Mouse (Mus musculus) cortical plate, adult 2 months (tissue): ENCODE data around the gene Tnp2. TPM values are rescaled to one million over a fixed set of nuclear protein-coding genes. Genes with fewer than 3 reads are reported as not detected.

Experiments
- H3K27ac ChIP-seq: fragments of 200-500 bp; 2 replicates; pipeline ENCODE4 v1.5.1; 2012; ENCODE audit warnings: low read length, control low read depth, inconsistent platforms; ENCODE audit not compliant: insufficient read depth
- H3K4me1 ChIP-seq: fragments of 200-500 bp; 2 replicates; pipeline ENCODE4 v1.6.1; 2011; ENCODE audit warnings: low read length; ENCODE audit not compliant: control insufficient read depth, insufficient read depth
- H3K4me3 ChIP-seq: fragments of 200-500 bp; 2 replicates; pipeline ENCODE4 v1.5.1; 2011; ENCODE audit warnings: mild to moderate bottlenecking, low read length, control low read depth; ENCODE audit not compliant: insufficient read depth
- CTCF ChIP-seq: fragments of 200-500 bp; IDR thresholded peaks from 2 replicates; pipeline ENCODE4 v1.5.1; 2011; ENCODE audit warnings: mild to moderate bottlenecking, control low read depth, low read length; ENCODE audit not compliant: insufficient read depth; ENCODE audit errors: extremely low read depth
- POLR2A ChIP-seq: fragments of 200-500 bp; IDR thresholded peaks from 2 replicates; pipeline ENCODE4 v1.6.1; 2011; ENCODE audit warnings: mild to moderate bottlenecking, low read length, control low read depth; ENCODE audit not compliant: insufficient read depth; ENCODE audit errors: extremely low read depth
- polyA plus RNA-seq: library from polyadenylated mRNA; depleted of rRNA; stranded (reverse); fragments of >200 nt; gene quantifications from 2 replicates; pipeline ENCODE4 v1.2.3, GENCODE M21; 2012; rRNA removed

The Tnp2 gene
- polyA plus RNA-seq, result not detected in 2 replicates

DNA sequence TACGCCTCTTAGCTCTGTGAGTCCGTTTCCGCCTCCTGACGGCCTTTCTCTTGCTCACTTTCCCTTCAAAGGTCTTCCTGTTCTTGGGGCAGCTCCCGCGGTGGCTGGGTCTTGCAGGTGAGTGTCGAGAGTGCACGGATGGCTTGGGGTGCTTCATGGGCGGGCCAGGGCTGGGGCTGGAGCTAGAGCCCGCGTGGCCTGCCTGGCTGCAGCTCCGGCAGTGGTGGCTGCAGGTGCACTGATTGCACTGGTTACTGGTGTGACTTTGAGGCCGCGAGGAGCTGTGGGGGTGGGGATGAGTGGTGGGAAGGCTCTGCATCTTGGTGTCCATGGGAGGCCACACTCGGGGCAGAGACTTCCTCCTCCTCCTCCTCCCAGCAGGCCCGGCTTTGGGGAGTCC is at the start of gene Tnp2:
Gene Tnp2 (minus strand): TSS at position 390 of the 400 bp plus-strand sequence.
- H3K27ac ChIP-seq, result no peak within 1 kb of the TSS
- no peak within 1 kb of the TSS for H3K4me3 ChIP-seq
- TF ChIP-seq POLR2A (no peak), CTCF (no peak)
- no peaks in the 10 kb centered on the region for H3K4me1 ChIP-seq

DNA sequence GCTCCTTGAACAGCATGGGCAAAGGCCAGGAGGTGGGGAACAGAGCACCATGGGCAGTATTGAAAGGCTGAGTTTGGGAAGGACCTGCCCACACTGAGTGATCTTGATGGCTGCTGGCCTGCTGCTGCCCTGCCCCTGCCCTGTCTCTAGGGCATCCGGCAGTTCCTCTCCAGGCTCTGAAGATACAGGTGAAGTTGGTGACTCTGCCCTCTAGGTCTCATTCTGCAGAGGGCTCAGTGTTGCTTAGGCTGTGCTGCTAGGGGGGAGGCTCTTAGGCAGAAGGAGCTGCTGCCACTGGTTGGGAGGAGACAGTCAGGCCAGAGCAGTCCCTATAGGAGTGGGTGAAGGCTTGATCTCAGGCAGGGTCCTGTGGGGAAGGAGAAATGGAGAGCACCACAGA is 49.4 kb upstream of the Tnp2 start:
- no peak overlapping the region for H3K4me3 ChIP-seq
- TF ChIP-seq POLR2A (no peak), CTCF (no peak)
- no peak overlapping the region for H3K27ac ChIP-seq
- no peaks in the 10 kb centered on the region for H3K4me1 ChIP-seq

DNA sequence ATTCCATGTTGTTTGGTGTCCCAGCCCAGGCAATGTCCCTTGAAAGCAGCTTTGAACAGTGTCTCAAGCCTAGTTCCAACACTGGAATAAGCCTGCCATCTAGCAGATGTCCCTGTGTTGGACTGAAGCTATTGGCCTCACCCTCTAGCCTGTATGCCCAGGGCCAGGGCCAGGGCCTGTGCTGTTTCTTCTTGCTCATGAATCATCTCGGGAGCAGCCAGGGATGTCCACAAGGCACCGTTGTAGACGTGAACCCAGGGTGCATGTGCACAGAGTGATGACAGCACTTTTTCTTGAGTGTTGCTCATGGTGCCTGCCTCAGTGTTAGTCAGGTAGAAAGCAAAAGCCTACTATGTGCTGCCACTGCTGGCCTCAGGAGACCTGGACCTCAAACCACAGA is 48.8 kb upstream of the Tnp2 start:
- Histone ChIP-seq H3K27ac (no peak overlapping the region), H3K4me1 (no peaks in the 10 kb centered on the region), H3K4me3 (no peak overlapping the region)
- TF ChIP-seq POLR2A (no peak), CTCF (no peak)

DNA sequence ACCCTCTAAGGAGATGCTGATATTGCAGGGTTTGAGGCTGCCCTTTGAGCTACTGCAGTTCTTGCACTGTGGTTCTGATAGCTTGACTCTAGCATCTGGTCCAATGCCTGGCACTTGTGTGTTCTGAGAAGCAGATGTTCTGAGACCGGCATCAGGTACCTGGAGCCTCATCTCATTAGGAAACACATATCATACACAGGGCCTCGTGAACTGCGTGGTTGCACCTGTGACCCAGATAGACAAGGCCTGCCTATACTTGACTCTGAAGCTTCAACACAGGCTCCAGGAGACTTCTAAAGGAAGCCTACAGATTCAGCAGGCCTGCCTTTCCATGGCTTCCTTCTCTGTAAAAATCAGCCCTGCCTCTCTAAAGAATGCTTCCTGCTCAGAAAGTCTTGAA is 47.9 kb upstream of the Tnp2 start:
- Histone ChIP-seq H3K4me3 (no peak overlapping the region), H3K4me1 (no peaks in the 10 kb centered on the region), H3K27ac (no peak overlapping the region)
- TF ChIP-seq CTCF (no peak), POLR2A (no peak)

DNA sequence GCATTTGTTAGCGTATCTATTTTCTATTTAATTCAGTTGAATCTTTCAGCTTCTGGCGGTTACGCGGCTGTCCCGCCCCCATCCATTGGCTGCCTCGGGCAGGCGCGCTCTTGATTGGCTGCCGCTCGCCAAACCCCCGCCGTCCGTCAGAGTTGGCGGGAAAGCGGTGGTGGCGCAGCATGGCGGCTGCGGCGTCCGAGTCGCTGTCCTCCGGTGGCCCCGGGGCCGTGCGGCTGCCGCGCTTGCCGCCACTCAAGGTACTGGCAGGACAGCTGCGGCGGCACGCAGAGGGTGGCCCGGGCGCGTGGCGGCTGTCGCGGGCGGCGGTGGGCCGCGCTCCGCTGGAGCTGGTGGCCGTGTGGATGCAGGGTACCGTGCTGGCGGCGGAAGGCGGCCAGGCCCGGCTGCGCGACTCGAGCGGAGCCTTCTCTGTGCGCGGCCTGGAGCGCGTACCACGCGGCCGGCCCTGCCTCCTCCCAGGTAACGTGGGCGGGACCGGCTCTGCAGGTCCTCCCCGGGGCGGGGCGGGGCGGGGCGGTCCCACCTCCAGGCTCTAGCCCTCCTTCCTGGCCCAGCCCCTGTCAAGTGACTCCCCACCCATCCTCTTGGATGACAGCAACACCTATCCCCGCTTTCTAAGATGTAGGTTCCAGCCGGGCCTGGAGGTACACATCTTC is 46.6 kb upstream of the Tnp2 start, which contains the start of gene Rmi2:
Gene Rmi2 (plus strand): TSS at position 149 of the 677 bp plus-strand sequence.
- Histone ChIP-seq H3K4me1 (no peaks in the 10 kb centered on the region), H3K27ac (no peak within 1 kb of the TSS), H3K4me3 (peak within 1 kb of the TSS; percentile 32)
- TF ChIP-seq CTCF, result no peak
- TF ChIP-seq POLR2A, result no peak

DNA sequence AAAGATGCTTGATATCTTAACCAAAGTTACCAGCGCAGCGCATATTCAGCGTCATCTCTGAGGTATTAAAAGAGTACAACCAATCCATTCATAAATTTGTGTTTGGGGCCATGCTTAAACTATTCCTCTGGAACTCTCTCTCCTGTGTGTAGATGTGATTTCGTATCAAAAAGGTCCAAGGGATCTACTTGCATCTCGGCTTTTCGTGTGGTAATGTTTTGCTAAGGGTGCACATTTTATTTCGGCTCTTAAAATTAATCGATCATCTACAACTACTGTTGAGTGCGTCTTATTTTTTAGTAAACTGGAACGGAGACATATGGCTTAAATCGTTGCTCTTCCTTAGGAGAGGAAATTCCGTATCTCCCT is 46.1 kb upstream of the Tnp2 start:
- TF ChIP-seq POLR2A, result no peak
- no peak for TF ChIP-seq CTCF
- peak overlapping the region; percentile 32 for H3K4me3 ChIP-seq
- H3K27ac ChIP-seq, result no peak overlapping the region
- no peaks in the 10 kb centered on the region for H3K4me1 ChIP-seq

DNA sequence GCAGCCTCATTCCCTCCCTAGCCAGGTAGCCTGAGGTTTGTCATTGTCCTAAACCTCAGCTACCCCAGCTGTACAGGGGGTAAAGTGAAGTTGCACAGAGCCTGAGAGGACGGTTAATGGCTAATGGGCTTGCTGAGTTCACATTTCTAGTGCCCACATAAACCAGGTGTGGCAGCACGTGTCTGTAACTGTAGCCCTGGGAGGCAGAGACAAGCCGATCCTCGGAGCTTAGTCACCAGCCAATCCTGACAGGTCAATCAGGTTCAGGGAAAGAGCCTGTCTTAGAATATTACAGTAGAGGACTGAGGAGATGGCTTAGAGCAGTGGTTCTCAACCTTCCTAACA is 40.0 kb upstream of the Tnp2 start:
- H3K27ac ChIP-seq, result no peak overlapping the region
- H3K4me1 ChIP-seq, result no peaks in the 10 kb centered on the region
- no peak for TF ChIP-seq POLR2A
- H3K4me3 ChIP-seq, result no peak overlapping the region

DNA sequence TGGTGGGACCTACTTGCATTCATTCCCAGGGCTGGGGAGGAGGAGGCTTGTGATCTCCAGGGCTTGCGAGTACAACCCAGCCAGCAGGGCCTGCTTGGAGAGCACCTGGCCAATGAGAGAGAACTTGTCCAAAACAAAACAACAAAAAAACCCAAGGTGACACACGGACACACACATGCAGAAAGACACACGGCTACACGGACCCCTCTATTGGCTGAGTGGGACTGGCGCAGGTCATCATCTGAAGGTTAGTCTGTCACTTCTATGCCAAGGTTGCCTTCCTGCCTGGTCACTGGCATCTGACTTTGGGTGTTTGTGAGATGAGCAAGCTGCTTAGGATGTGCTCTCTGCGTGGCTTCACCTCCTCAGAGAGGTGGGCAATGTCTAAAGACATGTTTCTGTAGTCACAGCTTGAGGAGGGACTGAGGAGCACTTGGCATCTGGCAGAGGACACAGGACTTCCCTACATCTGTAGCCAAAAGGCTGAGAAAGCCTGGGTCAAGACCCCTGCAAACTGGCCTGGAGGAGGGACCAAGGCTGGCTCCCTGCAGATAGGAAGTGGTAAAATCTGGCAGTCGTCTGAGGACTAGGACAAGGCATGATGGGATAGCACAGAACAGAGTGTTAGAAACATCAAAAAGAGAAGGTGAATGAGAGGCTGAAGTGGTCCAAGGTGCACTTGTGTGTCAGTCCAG is 39.5 kb upstream of the Tnp2 start:
- TF ChIP-seq POLR2A, result no peak
- TF ChIP-seq CTCF, result no peak
- Histone ChIP-seq H3K4me1 (no peaks in the 10 kb centered on the region), H3K4me3 (no peak overlapping the region), H3K27ac (no peak overlapping the region)

DNA sequence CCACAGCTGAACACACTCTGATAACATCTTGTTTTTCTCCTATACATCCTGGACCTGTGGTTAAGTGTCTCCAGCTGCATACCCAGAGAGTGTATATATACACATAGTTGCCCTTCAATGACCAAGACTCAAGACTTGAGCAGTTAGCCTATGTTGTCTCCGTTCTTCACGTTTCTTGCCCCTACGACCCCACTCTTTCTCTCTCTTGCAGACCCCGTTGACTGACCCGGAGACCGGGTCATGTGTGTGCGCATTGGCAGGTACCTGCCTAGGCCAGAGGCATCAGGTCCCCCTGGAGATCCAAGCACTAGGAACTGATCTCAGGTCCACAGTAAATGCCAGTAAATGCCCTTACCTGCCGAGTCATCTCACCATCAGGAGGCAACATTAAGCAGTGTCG is 38.8 kb upstream of the Tnp2 start:
- no peak overlapping the region for H3K27ac ChIP-seq
- H3K4me1 ChIP-seq, result no peaks in the 10 kb centered on the region
- TF ChIP-seq POLR2A, result no peak
- TF ChIP-seq CTCF, result no peak
- H3K4me3 ChIP-seq, result no peak overlapping the region

DNA sequence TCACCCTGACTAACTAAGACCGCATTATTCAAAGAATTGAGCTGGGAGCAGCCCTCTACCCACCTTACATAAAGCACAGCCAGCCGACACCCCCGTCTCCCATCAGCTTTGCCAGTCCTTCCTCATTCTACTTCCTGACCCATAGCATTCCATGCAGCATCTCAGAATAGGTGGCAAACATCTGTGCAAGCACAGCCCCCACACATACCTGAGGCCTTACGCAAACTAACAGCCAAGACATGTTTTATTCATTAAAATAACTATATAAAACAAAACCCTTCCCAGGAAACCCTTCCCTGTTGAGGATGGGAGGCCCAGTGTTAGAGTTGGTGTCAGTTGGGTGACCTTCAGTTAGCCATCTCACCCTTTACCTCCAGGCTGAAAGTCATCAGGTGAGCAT is 37.4 kb upstream of the Tnp2 start:
- no peak for TF ChIP-seq POLR2A
- no peak for TF ChIP-seq CTCF
- Histone ChIP-seq H3K4me3 (no peak overlapping the region), H3K4me1 (no peaks in the 10 kb centered on the region), H3K27ac (no peak overlapping the region)

DNA sequence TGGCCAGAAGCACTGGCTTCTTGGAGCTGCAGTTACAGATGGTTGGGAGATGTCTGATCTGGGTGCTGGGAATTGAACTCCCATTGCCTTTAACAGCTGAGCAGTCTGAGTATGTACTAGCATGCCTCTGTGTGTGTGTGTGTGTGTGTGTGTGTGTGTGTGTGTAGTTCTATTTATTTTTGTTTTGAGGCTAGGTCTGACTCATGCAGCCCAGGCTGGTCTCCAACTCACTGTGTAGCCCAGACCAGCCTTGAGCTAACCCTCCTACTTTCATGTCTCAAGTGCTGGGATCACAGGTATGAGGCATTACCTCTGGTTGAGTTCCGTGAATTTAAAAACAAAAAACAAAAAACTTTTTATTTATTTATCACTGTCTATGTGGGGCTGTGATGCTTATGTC is 36.1 kb upstream of the Tnp2 start:
- Histone ChIP-seq H3K4me3 (no peak overlapping the region), H3K27ac (no peak overlapping the region), H3K4me1 (no peaks in the 10 kb centered on the region)
- no peak for TF ChIP-seq POLR2A
- TF ChIP-seq CTCF, result no peak
